Mouse (Mus musculus): ENCODE data around the gene Mbtps1. TPM values are rescaled to one million over a fixed set of nuclear protein-coding genes. Genes with fewer than 3 reads are reported as not detected.

Mbtps1 gene
- polyA plus RNA-seq, 1 experiment, result 72.7 TPM

DNA sequence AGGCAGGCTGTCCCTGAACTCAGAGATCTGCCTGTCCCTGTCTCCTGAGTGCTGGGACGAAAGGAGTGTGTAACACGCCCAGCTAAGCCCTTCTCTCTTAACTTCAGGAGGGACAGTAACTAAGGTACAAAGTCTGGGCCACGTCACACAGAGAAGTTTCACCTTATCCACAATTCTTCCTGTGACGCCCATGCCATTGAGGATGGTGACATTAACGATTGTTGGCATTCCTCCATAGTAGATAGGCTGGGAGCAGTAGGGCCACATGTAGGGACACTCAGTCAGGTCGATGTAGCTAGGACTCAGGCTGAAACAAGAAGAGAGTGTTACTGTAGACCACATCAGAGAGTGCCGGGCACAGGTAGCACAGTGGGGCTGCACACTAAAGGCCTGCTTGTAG lies 29.8 kb downstream of the Mbtps1 start:
- no peaks in the 10 kb centered on the region for H3K79me3 ChIP-seq (ENCODE audit: low read depth)
- no peaks in the 10 kb centered on the region for H3K79me2 ChIP-seq (ENCODE audit: control insufficient read depth, insufficient read depth)
- no peak overlapping the region for H3ac ChIP-seq (ENCODE audit: control insufficient read depth, insufficient read length, low read depth)
- no peak overlapping the region for H3K4me3 ChIP-seq (ENCODE audit: insufficient read depth, poor library complexity, severe bottlenecking)
- no peak for TF ChIP-seq MAX (IDR thresholded peaks at IDR 0.05)
- no peak for TF ChIP-seq FOSL1 (IDR thresholded peaks at IDR 0.05; ENCODE audit: insufficient read depth, low read length, poor library complexity, severe bottlenecking)
- TF ChIP-seq CTCF (IDR thresholded peaks at IDR 0.05; ENCODE audit: control insufficient read depth, insufficient read depth, insufficient read length), result no peak
- TF ChIP-seq MYOG (IDR thresholded peaks at IDR 0.05; ENCODE audit: control insufficient read depth, extremely low read depth, insufficient read length), result no peak
- no peaks in the 10 kb centered on the region for H3K27me3 ChIP-seq (ENCODE audit: control insufficient read depth, insufficient read depth, insufficient read length)
- H3K36me3 ChIP-seq (ENCODE audit: control insufficient read depth, insufficient read depth), result peaks cover 65% of the 10 kb centered on the region

DNA sequence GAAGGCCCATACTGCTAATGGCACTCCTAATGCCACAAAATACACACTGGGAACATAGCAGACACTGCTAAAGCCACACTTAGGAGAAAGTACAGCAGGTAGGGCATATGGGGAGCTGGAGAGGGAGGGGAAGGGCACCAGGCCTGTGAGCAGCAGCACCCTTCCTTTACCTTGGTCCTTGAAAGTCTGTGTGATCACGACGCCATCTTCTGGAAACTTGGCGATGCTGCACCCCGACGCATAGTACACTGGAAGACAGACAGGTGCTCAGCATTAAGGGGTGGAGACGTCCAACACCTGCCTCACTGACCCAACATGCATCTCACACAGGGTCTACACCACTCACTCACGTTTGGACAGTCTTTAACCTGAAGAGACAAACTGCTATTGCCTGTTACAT lies 38.4 kb downstream of the Mbtps1 start:
- TF ChIP-seq FOSL1 (IDR thresholded peaks at IDR 0.05; ENCODE audit: insufficient read depth, low read length, poor library complexity, severe bottlenecking) (no peak), MAX (IDR thresholded peaks at IDR 0.05) (no peak), USF1 (IDR thresholded peaks at IDR 0.05; ENCODE audit: low read depth) (no peak), CTCF (IDR thresholded peaks at IDR 0.05; ENCODE audit: control insufficient read depth, insufficient read depth, insufficient read length) (no peak)
- no peaks in the 10 kb centered on the region for H3K27me3 ChIP-seq (ENCODE audit: control insufficient read depth, insufficient read depth, insufficient read length)
- H3ac ChIP-seq (ENCODE audit: control insufficient read depth, insufficient read length, low read depth), result no peak overlapping the region
- no peaks in the 10 kb centered on the region for H3K79me2 ChIP-seq (ENCODE audit: control insufficient read depth, insufficient read depth)
- no peak overlapping the region for H3K4me3 ChIP-seq (ENCODE audit: insufficient read depth, poor library complexity, severe bottlenecking)
- peaks cover 93% of the 10 kb centered on the region for H3K36me3 ChIP-seq (ENCODE audit: control insufficient read depth, insufficient read depth)
- H3K79me3 ChIP-seq (ENCODE audit: low read depth), result no peaks in the 10 kb centered on the region

DNA sequence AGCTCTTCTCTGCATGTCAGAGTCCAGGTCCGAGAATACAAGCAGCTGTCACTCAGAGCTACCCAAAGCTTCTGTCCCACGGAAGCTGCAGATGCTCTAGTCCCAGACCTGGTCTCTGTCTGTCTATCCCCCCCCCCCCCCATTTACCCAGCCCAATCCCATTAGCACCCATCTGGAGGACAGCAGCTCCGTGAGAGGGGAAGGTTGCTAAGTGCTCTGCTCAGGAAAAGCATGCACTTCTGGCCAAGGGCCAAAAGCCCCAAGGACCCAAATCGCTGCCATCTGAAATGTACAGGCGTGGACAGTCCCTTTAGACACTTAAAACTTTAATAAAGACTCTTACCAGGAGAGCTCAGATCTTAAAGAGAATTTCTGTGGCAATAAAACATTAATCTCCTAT lies 41.9 kb downstream of the Mbtps1 start:
- no peaks in the 10 kb centered on the region for H3K79me3 ChIP-seq (ENCODE audit: low read depth)
- no peaks in the 10 kb centered on the region for H3K79me2 ChIP-seq (ENCODE audit: control insufficient read depth, insufficient read depth)
- H3ac ChIP-seq (ENCODE audit: control insufficient read depth, insufficient read length, low read depth), result no peak overlapping the region
- TF ChIP-seq MYOG (IDR thresholded peaks at IDR 0.05; ENCODE audit: control insufficient read depth, extremely low read depth, insufficient read length), result no peak
- no peak for TF ChIP-seq MAX (IDR thresholded peaks at IDR 0.05)
- TF ChIP-seq MYOD1 (IDR thresholded peaks at IDR 0.05; ENCODE audit: control insufficient read depth, insufficient read length, low read depth), result no peak
- TF ChIP-seq CEBPB (IDR thresholded peaks at IDR 0.05; ENCODE audit: low read depth), result no peak
- TF ChIP-seq USF1 (IDR thresholded peaks at IDR 0.05; ENCODE audit: low read depth), result no peak
- TF ChIP-seq FOSL1 (IDR thresholded peaks at IDR 0.05; ENCODE audit: insufficient read depth, low read length, poor library complexity, severe bottlenecking), result no peak
- TF ChIP-seq CTCF (IDR thresholded peaks at IDR 0.05; ENCODE audit: control insufficient read depth, insufficient read depth, insufficient read length), result no peak
- no peaks in the 10 kb centered on the region for H3K27me3 ChIP-seq (ENCODE audit: control insufficient read depth, insufficient read depth, insufficient read length)
- no peak overlapping the region for H3K4me3 ChIP-seq (ENCODE audit: insufficient read depth, poor library complexity, severe bottlenecking)
- H3K36me3 ChIP-seq (ENCODE audit: control insufficient read depth, insufficient read depth), result peaks cover 95% of the 10 kb centered on the region

GRCm38 (mm10) chr8:119515767-119516166 lies 42.8 kb downstream of the Mbtps1 start:
- Histone ChIP-seq H3ac (ENCODE audit: control insufficient read depth, insufficient read length, low read depth) (no peak overlapping the region), H3K79me2 (ENCODE audit: control insufficient read depth, insufficient read depth) (no peaks in the 10 kb centered on the region), H3K4me3 (ENCODE audit: insufficient read depth, poor library complexity, severe bottlenecking) (no peak overlapping the region), H3K27me3 (ENCODE audit: control insufficient read depth, insufficient read depth, insufficient read length) (no peaks in the 10 kb centered on the region), H3K36me3 (ENCODE audit: control insufficient read depth, insufficient read depth) (peaks cover 91% of the 10 kb centered on the region), H3K79me3 (ENCODE audit: low read depth) (no peaks in the 10 kb centered on the region)
- TF ChIP-seq CTCF (IDR thresholded peaks at IDR 0.05; ENCODE audit: control insufficient read depth, insufficient read depth, insufficient read length) (no peak), MAX (IDR thresholded peaks at IDR 0.05) (no peak)

GRCm38 (mm10) chr8:119514940-119515339 lies 43.6 kb downstream of the Mbtps1 start:
- TF ChIP-seq CTCF (IDR thresholded peaks at IDR 0.05; ENCODE audit: control insufficient read depth, insufficient read depth, insufficient read length), result no peak
- no peak for TF ChIP-seq MYOG (IDR thresholded peaks at IDR 0.05; ENCODE audit: control insufficient read depth, extremely low read depth, insufficient read length)
- TF ChIP-seq FOSL1 (IDR thresholded peaks at IDR 0.05; ENCODE audit: insufficient read depth, low read length, poor library complexity, severe bottlenecking), result no peak
- TF ChIP-seq MYOD1 (IDR thresholded peaks at IDR 0.05; ENCODE audit: control insufficient read depth, insufficient read length, low read depth), result no peak
- TF ChIP-seq USF1 (IDR thresholded peaks at IDR 0.05; ENCODE audit: low read depth), result no peak
- no peak for TF ChIP-seq MAX (IDR thresholded peaks at IDR 0.05)
- Histone ChIP-seq H3K4me3 (ENCODE audit: insufficient read depth, poor library complexity, severe bottlenecking) (no peak overlapping the region), H3K79me2 (ENCODE audit: control insufficient read depth, insufficient read depth) (no peaks in the 10 kb centered on the region), H3K36me3 (ENCODE audit: control insufficient read depth, insufficient read depth) (peaks cover 86% of the 10 kb centered on the region), H3ac (ENCODE audit: control insufficient read depth, insufficient read length, low read depth) (no peak overlapping the region), H3K27me3 (ENCODE audit: control insufficient read depth, insufficient read depth, insufficient read length) (no peaks in the 10 kb centered on the region), H3K79me3 (ENCODE audit: low read depth) (no peaks in the 10 kb centered on the region)

GRCm38 (mm10) chr8:119513405-119513804 lies 45.1 kb downstream of the Mbtps1 start:
- Histone ChIP-seq H3K79me2 (ENCODE audit: control insufficient read depth, insufficient read depth) (no peaks in the 10 kb centered on the region), H3K27me3 (ENCODE audit: control insufficient read depth, insufficient read depth, insufficient read length) (no peaks in the 10 kb centered on the region), H3K79me3 (ENCODE audit: low read depth) (no peaks in the 10 kb centered on the region), H3K4me3 (ENCODE audit: insufficient read depth, poor library complexity, severe bottlenecking) (no peak overlapping the region), H3K36me3 (ENCODE audit: control insufficient read depth, insufficient read depth) (peaks cover 82% of the 10 kb centered on the region), H3ac (ENCODE audit: control insufficient read depth, insufficient read length, low read depth) (no peak overlapping the region)
- TF ChIP-seq USF1 (IDR thresholded peaks at IDR 0.05; ENCODE audit: low read depth), result no peak

Data from C2C12 (cell line).